Mouse (Mus musculus) heart, embryonic 15.5 days (tissue): Measurements from ENCODE around the gene Usp6nl. TPM values are rescaled to one million over a fixed set of nuclear protein-coding genes. Genes with fewer than 3 reads are reported as not detected.

ENCODE experiments used
- ATAC-seq: fragments of 200-750 bp; cut with Nextera tagmentation; replicated peaks from 2 replicates; pipeline ENCODE4 v1.8.0; 2017; ENCODE audit warnings: low read depth, moderate TSS enrichment; ENCODE audit not compliant: insufficient number of reproducible peaks, insufficient read depth, low FRiP score
- H3K27ac ChIP-seq: fragments of 300-500 bp; sonication (generic); 2 replicates; pipeline ENCODE4 v1.5.1; 2015; ENCODE audit warnings: mild to moderate bottlenecking, inconsistent platforms
- H3K27me3 ChIP-seq: fragments of 300-500 bp; sonication (generic); 2 replicates; pipeline ENCODE4 v1.6.1; 2015; ENCODE audit warnings: inconsistent platforms
- H3K36me3 ChIP-seq: fragments of 300-500 bp; sonication (generic); 2 replicates; pipeline ENCODE4 v1.6.1; 2015; ENCODE audit warnings: mild to moderate bottlenecking, inconsistent platforms
- H3K4me1 ChIP-seq: fragments of 300-500 bp; sonication (generic); replicated peaks from 2 replicates; pipeline ENCODE4 v1.6.1; 2015; ENCODE audit warnings: inconsistent platforms
- H3K4me2 ChIP-seq: fragments of 300-500 bp; sonication (generic); 2 replicates; pipeline ENCODE4 v1.6.1; 2015; ENCODE audit warnings: inconsistent platforms, mild to moderate bottlenecking, moderate library complexity
- H3K4me3 ChIP-seq: fragments of 300-500 bp; sonication (generic); 2 replicates; pipeline ENCODE4 v1.5.1; 2015; ENCODE audit warnings: mild to moderate bottlenecking, inconsistent platforms
- H3K9ac ChIP-seq: fragments of 300-500 bp; sonication (generic); 2 replicates; pipeline ENCODE4 v1.6.1; 2015; ENCODE audit warnings: mild to moderate bottlenecking, inconsistent platforms
- H3K9me3 ChIP-seq: fragments of 300-500 bp; sonication (generic); replicated peaks from 2 replicates; pipeline ENCODE4 v1.6.1; 2016; ENCODE audit warnings: inconsistent platforms
- WGBS: fragments of 180-500 bp; shearing (Covaris S2); methylation state at CpG from one replicate; pipeline ENCODE4 v1.1.7; 2015; ENCODE audit warnings: mixed read lengths; 5-methylcytosine and 5-hydroxymethylcytosine counted together
- polyA plus RNA-seq: library from polyadenylated mRNA; unstranded; fragments of >200 nt; fragmentation: Nextera tagmentation; extraction: Ambion mirVana; gene quantifications from 2 replicates; pipeline ENCODE4 v1.2.1, GENCODE M21; 2015

The Usp6nl gene
- polyA plus RNA-seq, 1 experiment from 2014 or later, result 6.6 TPM

- H3K9ac ChIP-seq, result no peak overlapping the region
- H3K27me3 ChIP-seq, result no peaks in the 10 kb centered on the region
- no peak overlapping the region for H3K4me2 ChIP-seq
- H3K4me3 ChIP-seq, result no peak overlapping the region
- peaks cover 10% of the 10 kb centered on the region; the same call in 1 of the 2 replicates for H3K36me3 ChIP-seq
- H3K27ac ChIP-seq, result no peak overlapping the region
- ATAC-seq, result no peak
- no peaks in the 10 kb centered on the region; the same call in 1 of the 2 replicates for H3K4me1 ChIP-seq
- WGBS, result 83% methylated on average over 5 of the region's 5 CpGs
- H3K9me3 ChIP-seq, result no peaks in the 10 kb centered on the region
Measured at GRCm38 (mm10) chr2:6424851-6425250, 102.4 kb downstream of the Usp6nl start.

- H3K4me2 ChIP-seq, result no peak overlapping the region
- H3K4me3 ChIP-seq, result no peak overlapping the region
- H3K9me3 ChIP-seq, result no peaks in the 10 kb centered on the region
- no peaks in the 10 kb centered on the region for H3K27me3 ChIP-seq
- H3K27ac ChIP-seq, result no peak overlapping the region
- H3K4me1 ChIP-seq, result no peaks in the 10 kb centered on the region
- ATAC-seq, result peak; percentile 55; the same call in 1 of the 2 replicates
- H3K9ac ChIP-seq, result no peak overlapping the region
- 76% methylated on average over 16 of the region's 16 CpGs for WGBS
- H3K36me3 ChIP-seq, result peaks cover 13% of the 10 kb centered on the region
Measured at GRCm38 (mm10) chr2:6436085-6436950, 113.9 kb downstream of the Usp6nl start.

DNA sequence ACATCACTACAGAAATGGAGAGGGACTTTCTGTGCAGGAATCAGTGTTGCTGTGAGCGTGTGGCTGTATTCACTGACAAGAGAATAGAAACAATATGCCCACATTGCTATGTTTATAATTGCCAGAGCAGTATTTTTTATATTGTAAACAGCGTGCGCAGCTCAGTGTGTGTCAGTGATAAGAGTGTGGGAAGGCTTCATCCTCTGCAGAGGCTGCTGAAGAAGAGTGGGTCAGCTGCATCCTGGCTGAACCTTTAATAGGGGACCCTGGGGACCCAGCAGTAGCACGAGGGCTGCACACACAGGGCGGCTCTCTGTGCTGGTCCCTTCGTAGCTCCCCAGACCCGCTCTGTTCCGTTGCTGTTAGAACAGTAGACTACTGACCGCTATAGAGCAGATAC lies 119.2 kb downstream of the Usp6nl start:
- WGBS, result 82% methylated on average over 9 of the region's 9 CpGs
- H3K4me1 ChIP-seq, result peaks cover 11% of the 10 kb centered on the region; the same call in 1 of the 2 replicates
- no peak overlapping the region for H3K27ac ChIP-seq
- H3K9me3 ChIP-seq, result no peaks in the 10 kb centered on the region
- peaks cover 19% of the 10 kb centered on the region; the same call in 1 of the 2 replicates for H3K36me3 ChIP-seq
- H3K4me3 ChIP-seq, result no peak overlapping the region
- no peak for ATAC-seq
- no peak overlapping the region for H3K9ac ChIP-seq
- H3K27me3 ChIP-seq, result no peaks in the 10 kb centered on the region
- no peak overlapping the region for H3K4me2 ChIP-seq

DNA sequence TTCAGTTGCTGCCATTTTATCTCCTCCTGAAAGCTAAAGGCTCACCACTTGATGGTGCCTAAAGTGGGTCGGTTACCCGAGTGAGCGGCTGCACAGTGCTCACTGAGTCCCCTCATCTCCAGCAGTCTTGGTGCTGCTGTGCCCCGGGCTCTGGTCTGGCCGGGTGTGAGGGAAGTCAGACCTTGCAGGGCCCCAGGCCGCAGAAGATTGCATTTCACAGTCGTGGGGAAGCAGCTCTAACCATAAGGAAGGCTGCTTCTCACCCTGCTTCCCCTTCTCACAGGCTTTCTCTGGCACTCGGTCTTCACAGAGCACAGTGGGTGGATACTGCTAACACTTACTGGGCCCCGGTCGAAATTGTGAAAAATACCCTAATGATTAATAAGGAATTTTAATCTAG lies 119.8 kb downstream of the Usp6nl start:
- no peak overlapping the region for H3K27ac ChIP-seq
- WGBS, result 67% methylated on average over 10 of the region's 10 CpGs
- H3K4me2 ChIP-seq, result no peak overlapping the region
- ATAC-seq, result no peak
- peaks cover 19% of the 10 kb centered on the region; the same call in 1 of the 2 replicates for H3K36me3 ChIP-seq
- H3K9ac ChIP-seq, result no peak overlapping the region
- no peaks in the 10 kb centered on the region for H3K27me3 ChIP-seq
- peaks cover 11% of the 10 kb centered on the region; the same call in 1 of the 2 replicates for H3K4me1 ChIP-seq
- no peaks in the 10 kb centered on the region for H3K9me3 ChIP-seq
- no peak overlapping the region for H3K4me3 ChIP-seq

GRCm38 (mm10) chr2:6444015-6444414 lies 121.5 kb downstream of the Usp6nl start:
- WGBS, result 93% methylated on average over 4 of the region's 4 CpGs
- Histone ChIP-seq H3K36me3 (peaks cover 19% of the 10 kb centered on the region; the same call in 1 of the 2 replicates), H3K4me1 (peaks cover 11% of the 10 kb centered on the region; the same call in 1 of the 2 replicates), H3K27me3 (no peaks in the 10 kb centered on the region), H3K4me3 (no peak overlapping the region), H3K4me2 (no peak overlapping the region), H3K9ac (no peak overlapping the region), H3K27ac (no peak overlapping the region), H3K9me3 (no peaks in the 10 kb centered on the region)
- no peak for ATAC-seq

GRCm38 (mm10) chr2:6444723-6445169 lies 122.3 kb downstream of the Usp6nl start:
- WGBS, result 41% methylated on average over 4 of the region's 4 CpGs
- H3K9ac ChIP-seq, result no peak overlapping the region
- peaks cover 11% of the 10 kb centered on the region; the same call in 1 of the 2 replicates for H3K4me1 ChIP-seq
- H3K36me3 ChIP-seq, result peaks cover 19% of the 10 kb centered on the region; the same call in 1 of the 2 replicates
- no peaks in the 10 kb centered on the region for H3K27me3 ChIP-seq
- H3K9me3 ChIP-seq, result no peaks in the 10 kb centered on the region
- H3K4me2 ChIP-seq, result no peak overlapping the region
- H3K4me3 ChIP-seq, result no peak overlapping the region
- ATAC-seq, result no peak
- no peak overlapping the region for H3K27ac ChIP-seq

DNA sequence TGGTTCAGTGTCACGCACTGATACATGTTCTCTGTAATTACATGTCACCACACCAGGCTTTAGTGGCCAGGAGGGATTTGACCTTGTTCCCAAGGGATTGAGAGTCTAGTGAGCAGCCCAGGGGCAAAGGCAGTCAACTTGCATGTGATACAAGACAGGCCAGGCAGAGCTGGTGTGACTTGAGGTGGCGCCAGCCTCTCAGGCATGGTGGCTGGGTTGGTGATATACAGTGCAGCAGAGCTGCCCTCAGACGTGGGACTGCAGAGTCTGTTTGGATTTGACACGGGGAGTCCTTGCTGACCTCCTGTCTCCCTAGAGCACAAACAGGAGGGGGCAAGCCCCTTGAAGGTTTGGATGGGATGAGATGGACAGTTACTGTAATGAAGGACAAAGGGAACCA lies 123.4 kb downstream of the Usp6nl start:
- Histone ChIP-seq H3K27me3 (no peaks in the 10 kb centered on the region), H3K4me1 (peaks cover 11% of the 10 kb centered on the region; the same call in 1 of the 2 replicates), H3K4me3 (no peak overlapping the region), H3K9me3 (no peaks in the 10 kb centered on the region), H3K36me3 (peaks cover 15% of the 10 kb centered on the region; the same call in 1 of the 2 replicates), H3K27ac (no peak overlapping the region), H3K9ac (no peak overlapping the region), H3K4me2 (no peak overlapping the region)
- WGBS, result 65% methylated on average over 4 of the region's 4 CpGs
- ATAC-seq, result no peak

DNA sequence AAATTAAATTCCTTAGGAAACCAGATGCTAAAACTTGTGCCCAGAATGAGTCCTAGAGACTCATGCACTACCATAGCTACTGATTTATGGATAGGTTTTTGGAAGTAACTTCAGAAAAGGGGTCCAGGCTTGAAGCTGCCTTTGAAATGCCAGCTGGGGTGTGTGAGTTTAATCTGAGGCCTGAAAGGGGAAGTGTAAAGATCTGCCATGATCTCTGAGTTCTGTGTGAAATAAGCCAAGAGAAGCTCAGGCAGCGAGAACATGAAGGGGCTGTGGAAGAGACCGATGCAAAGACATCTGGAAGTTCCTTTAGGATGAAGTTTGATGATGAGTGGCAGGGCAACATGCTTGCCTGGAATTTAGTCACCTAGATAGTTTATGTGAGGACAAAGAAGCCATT lies 126.4 kb downstream of the Usp6nl start:
- 89% methylated on average over 2 of the region's 2 CpGs for WGBS
- Histone ChIP-seq H3K4me1 (peaks cover 11% of the 10 kb centered on the region; the same call in 1 of the 2 replicates), H3K4me3 (no peak overlapping the region), H3K27me3 (no peaks in the 10 kb centered on the region), H3K27ac (no peak overlapping the region), H3K9me3 (no peaks in the 10 kb centered on the region), H3K9ac (no peak overlapping the region), H3K36me3 (no peaks in the 10 kb centered on the region; the same call in 1 of the 2 replicates), H3K4me2 (no peak overlapping the region)
- no peak for ATAC-seq

DNA sequence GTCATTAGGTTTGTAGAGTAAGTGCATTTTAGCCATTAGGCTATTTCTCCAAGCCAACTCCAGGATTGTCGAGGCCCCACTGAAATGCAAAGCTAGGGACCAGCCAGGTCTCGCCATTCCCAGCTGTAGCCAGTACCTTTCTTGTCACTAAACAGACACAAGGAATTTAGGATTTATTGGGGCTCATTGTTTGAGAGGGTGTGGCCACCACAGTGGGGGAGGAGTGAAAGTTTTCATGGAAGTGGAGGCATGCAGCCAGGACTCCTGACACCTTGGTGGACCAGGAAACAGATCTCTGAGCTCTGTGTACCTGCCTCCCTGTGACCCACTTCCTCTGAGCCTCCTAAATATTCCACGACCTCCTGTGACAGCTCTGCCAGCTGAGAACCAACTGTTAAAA lies 127.2 kb downstream of the Usp6nl start:
- Histone ChIP-seq H3K4me3 (no peak overlapping the region), H3K27me3 (no peaks in the 10 kb centered on the region), H3K4me2 (no peak overlapping the region), H3K4me1 (peaks cover 10% of the 10 kb centered on the region; the same call in 1 of the 2 replicates), H3K9me3 (no peaks in the 10 kb centered on the region), H3K36me3 (no peaks in the 10 kb centered on the region; the same call in 1 of the 2 replicates), H3K9ac (no peak overlapping the region), H3K27ac (no peak overlapping the region)
- ATAC-seq, result no peak
- 60% methylated on average over 3 of the region's 3 CpGs for WGBS

- H3K27ac ChIP-seq, result no peak overlapping the region
- no peak overlapping the region for H3K9ac ChIP-seq
- H3K36me3 ChIP-seq, result no peaks in the 10 kb centered on the region
- peaks cover 10% of the 10 kb centered on the region for H3K4me1 ChIP-seq
- no peak overlapping the region for H3K4me2 ChIP-seq
- H3K4me3 ChIP-seq, result no peak overlapping the region
- H3K27me3 ChIP-seq, result no peaks in the 10 kb centered on the region
- WGBS, result 74% methylated on average over 3 of the region's 3 CpGs
- ATAC-seq, result no peak
- H3K9me3 ChIP-seq, result no peaks in the 10 kb centered on the region
Measured at GRCm38 (mm10) chr2:6450544-6450943, 128.1 kb downstream of the Usp6nl start.

DNA sequence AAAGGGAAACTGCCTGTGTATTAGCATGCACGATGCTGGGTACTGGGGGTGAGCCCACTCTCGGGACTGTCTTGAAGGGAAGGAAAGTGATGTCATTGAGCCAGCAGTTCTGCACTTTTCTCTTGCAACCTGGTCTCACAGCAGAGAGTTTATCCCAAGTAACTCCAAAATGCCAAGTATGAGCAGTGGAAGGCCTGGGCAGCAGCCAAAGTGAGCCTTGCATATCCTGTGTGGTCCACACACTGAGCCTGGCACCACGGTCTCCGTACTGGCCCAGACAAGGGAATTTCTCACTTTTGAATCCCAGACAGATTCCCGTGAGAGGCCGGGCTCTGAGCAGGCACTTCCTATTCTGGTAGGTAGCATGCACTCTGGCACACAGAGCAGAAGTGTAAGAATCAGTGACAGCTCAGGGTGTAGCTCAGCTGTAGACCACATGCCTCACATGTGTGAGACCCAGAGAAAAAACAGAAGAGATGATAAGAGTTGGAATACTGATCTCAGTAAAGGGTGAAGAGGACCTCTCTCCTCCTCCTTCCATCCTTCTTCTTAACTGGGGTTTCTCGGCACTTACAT lies 132.6 kb downstream of the Usp6nl start:
- Histone ChIP-seq H3K36me3 (no peaks in the 10 kb centered on the region), H3K4me2 (no peak overlapping the region; the same call in 1 of the 2 replicates), H3K27me3 (no peaks in the 10 kb centered on the region), H3K27ac (peak overlapping the region; percentile 38), H3K9me3 (no peaks in the 10 kb centered on the region), H3K4me1 (peaks cover 10% of the 10 kb centered on the region), H3K4me3 (no peak overlapping the region), H3K9ac (no peak overlapping the region)
- WGBS, result 38% methylated on average over 7 of the region's 7 CpGs
- peak; percentile 54; the same call in 1 of the 2 replicates for ATAC-seq
